Mouse (Mus musculus) limb, embryonic 14.5 days (tissue): Measurements from ENCODE around the gene Gaa. TPM values are rescaled to one million over a fixed set of nuclear protein-coding genes. Genes with fewer than 3 reads are reported as not detected.
"Not testable (repeated sequence)": the region's sequence is repeated elsewhere in the genome, so short reads cannot be mapped to it uniquely, and the experiment has no call there.

ENCODE experiments used
- ATAC-seq: fragments of 200-750 bp; cut with Nextera tagmentation; 2 replicates; pipeline ENCODE4 v1.8.0; 2017; ENCODE audit warnings: low read depth, moderate number of reproducible peaks, moderate TSS enrichment; ENCODE audit not compliant: low FRiP score
- DNase-seq: peaks from one replicate; pipeline ENCODE4 v3.0.0-alpha.2; 2015; ENCODE audit warnings: low spot score
- H3K27ac ChIP-seq: fragments of 300-500 bp; sonication (generic); replicated peaks from 2 replicates; pipeline ENCODE4 v1.5.1; 2014; ENCODE audit warnings: low read depth, mild to moderate bottlenecking, low read length, moderate library complexity, mixed read lengths
- H3K27me3 ChIP-seq: fragments of 300-500 bp; sonication (generic); 2 replicates; pipeline ENCODE4 v1.6.1; 2014; ENCODE audit warnings: low read length, mixed read lengths; ENCODE audit not compliant: control insufficient read depth, insufficient read depth
- H3K36me3 ChIP-seq: fragments of 300-500 bp; sonication (generic); 2 replicates; pipeline ENCODE4 v1.6.1; 2014; ENCODE audit warnings: mild to moderate bottlenecking, low read length, moderate library complexity, mixed read lengths; ENCODE audit not compliant: control insufficient read depth, insufficient read depth
- H3K4me1 ChIP-seq: fragments of 300-500 bp; sonication (generic); 2 replicates; pipeline ENCODE4 v1.6.1; 2014; ENCODE audit warnings: antibody characterized with exemption, low read length, mixed read lengths; ENCODE audit not compliant: control insufficient read depth, insufficient read depth
- H3K4me2 ChIP-seq: fragments of 300-500 bp; sonication (generic); replicated peaks from 2 replicates; pipeline ENCODE4 v1.6.1; 2014; ENCODE audit warnings: low read depth, mild to moderate bottlenecking, low read length, moderate library complexity; ENCODE audit not compliant: severe bottlenecking
- H3K4me3 ChIP-seq: fragments of 300-500 bp; sonication (generic); replicated peaks from 2 replicates; pipeline ENCODE4 v1.5.1; 2014; ENCODE audit warnings: low read length
- H3K9ac ChIP-seq: fragments of 300-500 bp; sonication (generic); 2 replicates; pipeline ENCODE4 v1.6.1; 2014; ENCODE audit warnings: mild to moderate bottlenecking, low read depth, low read length, moderate library complexity; ENCODE audit not compliant: severe bottlenecking
- H3K9me3 ChIP-seq: fragments of 300-500 bp; sonication (generic); 2 replicates; pipeline ENCODE4 v1.6.1; 2016; ENCODE audit warnings: low read length; ENCODE audit not compliant: control insufficient read depth
- POLR2A ChIP-seq: fragments of 200-500 bp; IDR thresholded peaks from 2 replicates; pipeline ENCODE4 v1.8.0; 2012; ENCODE audit warnings: inconsistent platforms, mild to moderate bottlenecking, moderate library complexity, borderline replicate concordance; ENCODE audit not compliant: insufficient read depth, insufficient read length; ENCODE audit errors: extremely low read depth
- WGBS: fragments of 180-500 bp; shearing (Covaris S2); extraction: QIAGEN DNeasy Blood & Tissue Kit; methylation state at CpG from one replicate; pipeline ENCODE4 v1.1.7; 2014; 5-methylcytosine and 5-hydroxymethylcytosine counted together
- polyA plus RNA-seq, 2 experiments: library from polyadenylated mRNA; depleted of rRNA in 1 of 2; stranded (reverse) in 1 of 2; unstranded in 1 of 2; fragments of >200 nt; fragmentation: Nextera tagmentation in 1 of 2; extraction: Ambion mirVana in 1 of 2; gene quantifications; 2 replicates each; pipeline versions ENCODE4 v1.2.1 to v1.2.3; 2012 to 2014

Gaa gene
- polyA plus RNA-seq, 2 experiments = 74.5 to 136 TPM

- WGBS = 7% methylated on average over 20 of the region's 22 CpGs
- no peaks in the 10 kb centered on the region for H3K27me3 ChIP-seq
- peak overlapping the region; percentile 43 for H3K4me2 ChIP-seq
- H3K36me3 ChIP-seq = no peaks in the 10 kb centered on the region
- DNase-seq (peak; percentile 41), ATAC-seq (peak; percentile 45; the same call in 1 of the 2 replicates)
- H3K27ac ChIP-seq = no peak overlapping the region
- H3K9me3 ChIP-seq = no peaks in the 10 kb centered on the region
- H3K4me3 ChIP-seq = peak overlapping the region; percentile 15
- peaks cover 15% of the 10 kb centered on the region for H3K4me1 ChIP-seq
- peak overlapping the region; percentile 16; the same call in 1 of the 2 replicates for H3K9ac ChIP-seq
- no peak for TF ChIP-seq POLR2A
Measured at GRCm38 (mm10) chr11:119252854-119253541, 14.7 kb upstream of the Gaa start.

- DNase-seq = peak; percentile 47
- not testable (repeated sequence) for ATAC-seq
Measured at GRCm38 (mm10) chr11:119256557-119256956, 11.1 kb upstream of the Gaa start.

GRCm38 (mm10) chr11:119258216-119258571 lies 9.5 kb upstream of the Gaa start:
- 56% methylated on average over 9 of the region's 9 CpGs for WGBS
- H3K9ac ChIP-seq = no peak overlapping the region
- H3K4me3 ChIP-seq = peak overlapping the region; percentile 15

More at GRCm38 (mm10) chr11:119256557-119256956, 11.1 kb upstream of the Gaa start:
- H3K36me3 ChIP-seq, H3K27ac ChIP-seq, H3K4me3 ChIP-seq, H3K4me2 ChIP-seq, H3K4me1 ChIP-seq, H3K27me3 ChIP-seq, H3K9ac ChIP-seq, H3K9me3 ChIP-seq: not testable (repeated sequence)
- 49% methylated on average over 5 of the region's 5 CpGs for WGBS

GRCm38 (mm10) chr11:119258572-119259322 lies 8.9 kb upstream of the Gaa start:
- Histone ChIP-seq H3K4me3 (peak overlapping the region; percentile 15), H3K27ac (0 out of 2 replicates have a peak overlapping the region, but pooled peaks have one; percentile 33), H3K9ac (no peak overlapping the region)

More at GRCm38 (mm10) chr11:119258216-119258571, 9.5 kb upstream of the Gaa start:
- TF ChIP-seq POLR2A = no peak
- no peaks in the 10 kb centered on the region for H3K36me3 ChIP-seq
- no peaks in the 10 kb centered on the region for H3K9me3 ChIP-seq
- H3K4me1 ChIP-seq = no peaks in the 10 kb centered on the region; the same call in 1 of the 2 replicates
- peak overlapping the region; percentile 44 for H3K4me2 ChIP-seq
- H3K27me3 ChIP-seq = no peaks in the 10 kb centered on the region
- no peak for DNase-seq
- 0 out of 2 replicates have a peak, but pooled peaks have one; percentile 3 for ATAC-seq
- H3K27ac ChIP-seq = 0 out of 2 replicates have a peak overlapping the region, but pooled peaks have one; percentile 33

GRCm38 (mm10) chr11:119259977-119260376 lies 7.7 kb upstream of the Gaa start:
- Histone ChIP-seq H3K4me2 (no peak overlapping the region), H3K9ac (no peak overlapping the region), H3K4me1 (no peaks in the 10 kb centered on the region; the same call in 1 of the 2 replicates), H3K9me3 (no peaks in the 10 kb centered on the region), H3K36me3 (no peaks in the 10 kb centered on the region), H3K4me3 (no peak overlapping the region), H3K27ac (no peak overlapping the region), H3K27me3 (no peaks in the 10 kb centered on the region)
- DNase-seq (no peak), ATAC-seq (no peak)
- no peak for TF ChIP-seq POLR2A
- 81% methylated on average over 8 of the region's 8 CpGs for WGBS

More at GRCm38 (mm10) chr11:119258572-119259322, 8.9 kb upstream of the Gaa start:
- peak; percentile 81 for ATAC-seq
- Histone ChIP-seq H3K36me3 (no peaks in the 10 kb centered on the region), H3K4me1 (no peaks in the 10 kb centered on the region; the same call in 1 of the 2 replicates), H3K9me3 (no peaks in the 10 kb centered on the region), H3K27me3 (no peaks in the 10 kb centered on the region), H3K4me2 (peak overlapping the region; percentile 44)
- 68% methylated on average over 23 of the region's 23 CpGs for WGBS
- peak; percentile 47 for DNase-seq
- no peak for TF ChIP-seq POLR2A
